Mouse (Mus musculus) hindbrain, embryonic 12.5 days (tissue): ENCODE measurements around the gene Pgap3. TPM values are rescaled to one million over a fixed set of nuclear protein-coding genes. Genes with fewer than 3 reads are reported as not detected.

Source experiments
- ATAC-seq: fragments of 200-750 bp; cut with Nextera tagmentation; 2 replicates; pipeline ENCODE4 v1.8.0; 2017; ENCODE audit warnings: moderate TSS enrichment; ENCODE audit not compliant: low FRiP score
- H3K27ac ChIP-seq: fragments of 300-500 bp; sonication (generic); 2 replicates; pipeline ENCODE4 v1.5.1; 2016; ENCODE audit warnings: mild to moderate bottlenecking
- H3K27me3 ChIP-seq: fragments of 300-500 bp; sonication (generic); 2 replicates; pipeline ENCODE4 v1.6.1; 2016; ENCODE audit warnings: mild to moderate bottlenecking
- H3K36me3 ChIP-seq: fragments of 300-500 bp; sonication (generic); 2 replicates; pipeline ENCODE4 v1.6.1; 2016; ENCODE audit warnings: mild to moderate bottlenecking
- H3K4me1 ChIP-seq: fragments of 300-500 bp; sonication (generic); 2 replicates; pipeline ENCODE4 v1.6.1; 2016
- H3K4me2 ChIP-seq: fragments of 300-500 bp; sonication (generic); replicated peaks from 2 replicates; pipeline ENCODE4 v1.6.1; 2016; ENCODE audit warnings: mild to moderate bottlenecking
- H3K4me3 ChIP-seq: fragments of 300-500 bp; sonication (generic); 2 replicates; pipeline ENCODE4 v1.5.1; 2016; ENCODE audit warnings: mild to moderate bottlenecking
- H3K9ac ChIP-seq: fragments of 300-500 bp; sonication (generic); 2 replicates; pipeline ENCODE4 v1.6.1; 2016; ENCODE audit warnings: mild to moderate bottlenecking, moderate library complexity
- H3K9me3 ChIP-seq: fragments of 300-500 bp; sonication (generic); replicated peaks from 2 replicates; pipeline ENCODE4 v1.6.1; 2016; ENCODE audit warnings: mild to moderate bottlenecking
- WGBS: fragments of 180-500 bp; shearing (Covaris S2); methylation state at CpG from one replicate; pipeline ENCODE4 v1.1.7; 2016; 5-methylcytosine and 5-hydroxymethylcytosine counted together
- polyA plus RNA-seq: library from polyadenylated mRNA; unstranded; fragments of >200 nt; fragmentation: Nextera tagmentation; extraction: Ambion mirVana; gene quantifications from 2 replicates; pipeline ENCODE4 v1.2.1, GENCODE M21; 2016

The Pgap3 gene
- polyA plus RNA-seq, 1 experiment from 2014 or later: 9.1 TPM

GRCm38 (mm10) chr11:98358161-98359083 lies 41.9 kb downstream of the Pgap3 start, which contains the start of gene Stard3:
Gene Stard3 (plus strand): TSS chr11:98358368.
- ATAC-seq: peak; percentile 82
- peaks cover 47% of the 10 kb centered on the region for H3K4me1 ChIP-seq
- no peaks in the 10 kb centered on the region for H3K36me3 ChIP-seq
- H3K4me2 ChIP-seq: peak within 1 kb of the TSS; percentile 79
- H3K9ac ChIP-seq: peak within 1 kb of the TSS; percentile 78
- peaks cover 19% of the 10 kb centered on the region for H3K27me3 ChIP-seq
- under 1% methylated on average over 52 of the region's 60 CpGs for WGBS
- H3K9me3 ChIP-seq: no peaks in the 10 kb centered on the region
- peak within 1 kb of the TSS; percentile 87 for H3K27ac ChIP-seq
- H3K4me3 ChIP-seq: peak within 1 kb of the TSS; percentile 65

- peak; percentile 9; the same call in 1 of the 2 replicates for ATAC-seq
- Histone ChIP-seq H3K27ac (peak overlapping the region; percentile 55), H3K4me1 (peaks cover 47% of the 10 kb centered on the region), H3K9me3 (no peaks in the 10 kb centered on the region), H3K27me3 (peaks cover 28% of the 10 kb centered on the region), H3K9ac (peak overlapping the region; percentile 1), H3K36me3 (no peaks in the 10 kb centered on the region), H3K4me2 (peak overlapping the region; percentile 79), H3K4me3 (peak overlapping the region; percentile 65)
- WGBS: 8% methylated on average over 13 of the region's 13 CpGs
Measured at GRCm38 (mm10) chr11:98357396-98358160, 42.7 kb downstream of the Pgap3 start.

- H3K4me1 ChIP-seq: peaks cover 39% of the 10 kb centered on the region
- no peak overlapping the region for H3K9ac ChIP-seq
- H3K27me3 ChIP-seq: peaks cover 35% of the 10 kb centered on the region
- H3K27ac ChIP-seq: no peak overlapping the region
- H3K9me3 ChIP-seq: no peaks in the 10 kb centered on the region
- H3K36me3 ChIP-seq: no peaks in the 10 kb centered on the region
- 78% methylated on average over 7 of the region's 7 CpGs for WGBS
- ATAC-seq: no peak
- no peak overlapping the region for H3K4me2 ChIP-seq
- H3K4me3 ChIP-seq: no peak overlapping the region
Measured at GRCm38 (mm10) chr11:98356625-98357394, 43.5 kb downstream of the Pgap3 start.

GRCm38 (mm10) chr11:98355732-98356299 lies 44.5 kb downstream of the Pgap3 start:
- Histone ChIP-seq H3K9ac (no peak overlapping the region), H3K9me3 (no peaks in the 10 kb centered on the region), H3K4me1 (peaks cover 29% of the 10 kb centered on the region), H3K4me3 (no peak overlapping the region), H3K4me2 (no peak overlapping the region), H3K27me3 (peaks cover 45% of the 10 kb centered on the region), H3K36me3 (no peaks in the 10 kb centered on the region), H3K27ac (no peak overlapping the region)
- ATAC-seq: no peak
- 12% methylated on average over 6 of the region's 6 CpGs for WGBS

GRCm38 (mm10) chr11:98354445-98354844 lies 45.8 kb downstream of the Pgap3 start:
- no peak overlapping the region for H3K27ac ChIP-seq
- peaks cover 59% of the 10 kb centered on the region for H3K27me3 ChIP-seq
- H3K4me2 ChIP-seq: no peak overlapping the region
- no peaks in the 10 kb centered on the region for H3K36me3 ChIP-seq
- H3K4me3 ChIP-seq: no peak overlapping the region
- ATAC-seq: no peak
- no peak overlapping the region for H3K9ac ChIP-seq
- H3K4me1 ChIP-seq: peaks cover 15% of the 10 kb centered on the region
- H3K9me3 ChIP-seq: no peaks in the 10 kb centered on the region
- 71% methylated on average over 14 of the region's 14 CpGs for WGBS

GRCm38 (mm10) chr11:98353651-98354211 lies 46.6 kb downstream of the Pgap3 start:
- Histone ChIP-seq H3K36me3 (no peaks in the 10 kb centered on the region), H3K4me3 (no peak overlapping the region), H3K9me3 (no peaks in the 10 kb centered on the region), H3K27me3 (peaks cover 66% of the 10 kb centered on the region), H3K4me1 (peaks cover 11% of the 10 kb centered on the region), H3K4me2 (no peak overlapping the region), H3K9ac (no peak overlapping the region), H3K27ac (no peak overlapping the region)
- WGBS: 42% methylated on average over 8 of the region's 8 CpGs
- ATAC-seq: no peak

DNA sequence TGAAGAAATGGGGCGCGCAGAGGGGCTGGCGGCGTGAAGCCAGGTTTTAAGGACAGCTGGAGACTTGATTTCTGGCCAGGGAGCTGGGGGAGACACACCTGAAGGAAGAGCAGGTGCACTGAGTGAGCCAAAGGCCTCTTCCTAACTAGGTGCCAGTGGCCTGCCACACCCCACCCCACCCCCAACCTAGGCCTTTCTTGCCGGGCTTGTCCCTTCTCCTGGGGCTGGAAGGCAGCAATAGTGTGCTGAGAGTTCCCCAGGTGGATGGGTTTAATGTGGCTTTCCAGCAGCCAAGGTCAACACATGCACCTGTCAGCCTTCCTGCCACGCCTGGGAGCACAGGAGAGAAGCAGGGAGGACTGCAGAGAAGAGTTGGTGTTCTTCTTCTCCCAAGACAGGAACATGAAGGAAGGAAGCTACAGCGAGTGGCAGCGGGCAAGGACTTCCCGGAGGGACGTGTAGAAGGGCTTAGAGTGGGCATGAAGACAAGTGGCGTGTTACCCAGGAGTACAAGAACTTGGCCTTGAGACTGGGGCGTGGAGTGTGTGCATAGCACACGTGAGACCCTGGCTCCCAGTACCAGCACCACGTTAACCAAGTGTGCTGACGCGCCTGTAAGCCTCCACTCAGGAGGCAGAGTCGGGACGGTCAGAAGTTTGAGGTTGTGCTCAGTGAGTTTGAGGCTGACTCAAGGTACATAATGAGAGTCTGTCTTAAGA lies 47.9 kb downstream of the Pgap3 start:
- no peaks in the 10 kb centered on the region for H3K36me3 ChIP-seq
- H3K4me1 ChIP-seq: peaks cover 18% of the 10 kb centered on the region
- no peaks in the 10 kb centered on the region for H3K9me3 ChIP-seq
- no peak overlapping the region for H3K4me2 ChIP-seq
- no peak overlapping the region for H3K27ac ChIP-seq
- H3K27me3 ChIP-seq: peaks cover 79% of the 10 kb centered on the region
- no peak for ATAC-seq
- 77% methylated on average over 18 of the region's 18 CpGs for WGBS
- no peak overlapping the region for H3K9ac ChIP-seq
- no peak overlapping the region for H3K4me3 ChIP-seq

DNA sequence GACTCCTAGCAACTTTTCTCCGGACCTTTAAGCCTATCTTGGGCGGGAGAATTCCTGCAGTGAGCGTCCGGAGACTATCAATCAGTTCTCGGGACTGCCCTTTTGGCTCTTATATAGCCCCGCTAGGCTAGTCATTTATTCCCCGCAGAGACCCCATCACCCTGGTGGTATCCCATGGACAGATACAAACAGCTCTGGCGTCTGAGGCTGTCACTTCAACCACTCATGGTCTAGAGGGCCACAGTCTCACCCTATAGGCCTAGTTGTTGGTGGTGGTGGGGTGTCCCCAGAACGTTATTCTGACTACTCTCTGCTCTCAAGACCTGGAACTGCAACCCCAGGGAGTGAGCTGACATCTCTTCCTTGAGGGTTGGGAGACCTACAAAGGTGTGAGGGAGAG lies 51.0 kb downstream of the Pgap3 start:
- WGBS: 3% methylated on average over 9 of the region's 9 CpGs
- Histone ChIP-seq H3K4me1 (peaks cover 18% of the 10 kb centered on the region), H3K27ac (no peak overlapping the region), H3K9ac (no peak overlapping the region), H3K4me2 (peak overlapping the region; percentile 84), H3K4me3 (peak overlapping the region; percentile 46; the same call in 1 of the 2 replicates), H3K36me3 (no peaks in the 10 kb centered on the region), H3K27me3 (peaks cover 97% of the 10 kb centered on the region), H3K9me3 (no peaks in the 10 kb centered on the region)
- ATAC-seq: no peak

GRCm38 (mm10) chr11:98348083-98348961 lies 52.0 kb downstream of the Pgap3 start, which contains the start of gene Ppp1r1b:
Gene Ppp1r1b (plus strand): TSS chr11:98348404.
- H3K27me3 ChIP-seq: peaks cover 97% of the 10 kb centered on the region
- peak; percentile 66 for ATAC-seq
- H3K4me1 ChIP-seq: peaks cover 18% of the 10 kb centered on the region
- no peaks in the 10 kb centered on the region for H3K9me3 ChIP-seq
- no peaks in the 10 kb centered on the region for H3K36me3 ChIP-seq
- WGBS: under 1% methylated on average over 50 of the region's 55 CpGs
- peak within 1 kb of the TSS; percentile 84 for H3K4me2 ChIP-seq
- peak within 1 kb of the TSS; percentile 60 for H3K9ac ChIP-seq
- H3K27ac ChIP-seq: no peak within 1 kb of the TSS
- H3K4me3 ChIP-seq: peak within 1 kb of the TSS; percentile 46

DNA sequence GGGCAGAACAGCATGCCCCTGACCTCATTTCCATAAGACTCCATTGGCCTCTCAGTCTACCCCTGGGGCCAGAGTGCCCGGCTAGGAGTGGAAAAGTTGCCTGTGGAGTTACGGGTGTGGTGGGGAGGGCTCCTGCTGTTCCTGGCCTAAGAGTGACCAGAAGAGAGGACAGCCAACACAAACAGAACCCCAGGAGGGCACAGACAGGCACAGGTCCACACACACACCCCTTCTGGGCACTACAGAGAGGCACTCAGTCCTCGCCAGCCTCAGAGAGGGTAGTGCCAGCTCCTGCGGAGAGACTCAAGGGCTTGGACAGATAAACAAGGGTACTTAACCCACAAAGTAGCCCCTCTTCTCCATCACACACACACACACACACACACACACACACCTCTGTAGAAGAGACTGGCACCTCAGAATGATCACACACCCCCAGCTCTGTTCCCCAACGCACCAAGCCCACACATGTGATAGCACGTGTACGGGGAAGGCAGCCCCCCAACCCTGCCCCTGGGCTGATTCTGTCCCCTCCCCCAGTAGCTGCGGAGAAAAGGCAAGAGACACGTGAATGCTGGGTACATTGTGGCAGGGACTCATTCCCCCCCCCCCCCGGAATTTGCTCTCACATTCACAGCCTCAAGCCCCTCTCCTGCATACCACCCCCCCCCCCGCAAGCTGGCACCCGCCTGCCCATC lies 52.8 kb downstream of the Pgap3 start:
- Histone ChIP-seq H3K4me2 (peak overlapping the region; percentile 84), H3K27ac (no peak overlapping the region), H3K9ac (no peak overlapping the region), H3K4me1 (peaks cover 21% of the 10 kb centered on the region), H3K27me3 (peaks cover 94% of the 10 kb centered on the region), H3K36me3 (no peaks in the 10 kb centered on the region), H3K4me3 (peak overlapping the region; percentile 46; the same call in 1 of the 2 replicates), H3K9me3 (no peaks in the 10 kb centered on the region)
- 5% methylated on average over 12 of the region's 12 CpGs for WGBS
- ATAC-seq: no peak
